Mouse (Mus musculus) bone marrow, adult 2 months (tissue): ENCODE measurements around the gene Ppm1l.

Experiments
- CTCF ChIP-seq: fragments of 200-500 bp; IDR thresholded peaks from 2 replicates; pipeline ENCODE4 v1.5.1; 2011; ENCODE audit warnings: low read length, control low read depth; ENCODE audit not compliant: control insufficient read depth, insufficient read depth
- POLR2A ChIP-seq: fragments of 200-500 bp; IDR thresholded peaks from 2 replicates; pipeline ENCODE4 v1.6.1; 2011; ENCODE audit warnings: low read depth, mild to moderate bottlenecking, control low read depth, low read length, borderline replicate concordance; ENCODE audit not compliant: control insufficient read depth

GRCm38 (mm10) chr3:69454330-69454729 lies 137.7 kb downstream of the Ppm1l start:
- TF ChIP-seq CTCF (peak; percentile 9; the same call in 1 of the 2 replicates), POLR2A (no peak)
